Mouse (Mus musculus): ENCODE data around the gene Fcgr1. TPM values are rescaled to one million over a fixed set of nuclear protein-coding genes. Genes with fewer than 3 reads are reported as not detected.
"Not testable (repeated sequence)": the region's sequence is repeated elsewhere in the genome, so short reads cannot be mapped to it uniquely, and the experiment has no call there.

Fcgr1 gene
- polyA plus RNA-seq, 1 experiment from 2014 or later, result 1.9 TPM

DNA sequence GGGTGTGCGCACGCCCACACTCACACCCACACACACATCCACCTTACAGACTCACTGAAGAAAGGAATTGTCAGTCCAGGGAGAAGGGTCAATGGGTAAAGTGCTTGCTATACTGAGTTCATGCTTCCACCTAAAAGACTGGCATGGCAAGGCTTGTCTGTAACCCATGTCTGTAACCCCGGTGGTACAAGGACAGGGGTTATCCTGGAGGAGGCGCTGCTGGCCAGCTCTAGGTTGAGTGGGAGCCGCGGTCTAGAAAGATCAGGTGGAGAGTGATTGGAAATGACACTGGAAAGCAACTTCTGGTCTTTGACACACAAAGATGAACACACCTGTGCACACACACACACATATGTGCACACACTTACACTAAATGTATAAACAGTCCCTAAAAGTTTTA, 13.1 kb downstream of the Fcgr1 start:
- 56% methylated on average over 6 of the region's 6 CpGs for WGBS
- peaks cover 53% of the 10 kb centered on the region for H3K27me3 ChIP-seq (ENCODE audit: insufficient read depth, poor library complexity, severe bottlenecking)

DNA sequence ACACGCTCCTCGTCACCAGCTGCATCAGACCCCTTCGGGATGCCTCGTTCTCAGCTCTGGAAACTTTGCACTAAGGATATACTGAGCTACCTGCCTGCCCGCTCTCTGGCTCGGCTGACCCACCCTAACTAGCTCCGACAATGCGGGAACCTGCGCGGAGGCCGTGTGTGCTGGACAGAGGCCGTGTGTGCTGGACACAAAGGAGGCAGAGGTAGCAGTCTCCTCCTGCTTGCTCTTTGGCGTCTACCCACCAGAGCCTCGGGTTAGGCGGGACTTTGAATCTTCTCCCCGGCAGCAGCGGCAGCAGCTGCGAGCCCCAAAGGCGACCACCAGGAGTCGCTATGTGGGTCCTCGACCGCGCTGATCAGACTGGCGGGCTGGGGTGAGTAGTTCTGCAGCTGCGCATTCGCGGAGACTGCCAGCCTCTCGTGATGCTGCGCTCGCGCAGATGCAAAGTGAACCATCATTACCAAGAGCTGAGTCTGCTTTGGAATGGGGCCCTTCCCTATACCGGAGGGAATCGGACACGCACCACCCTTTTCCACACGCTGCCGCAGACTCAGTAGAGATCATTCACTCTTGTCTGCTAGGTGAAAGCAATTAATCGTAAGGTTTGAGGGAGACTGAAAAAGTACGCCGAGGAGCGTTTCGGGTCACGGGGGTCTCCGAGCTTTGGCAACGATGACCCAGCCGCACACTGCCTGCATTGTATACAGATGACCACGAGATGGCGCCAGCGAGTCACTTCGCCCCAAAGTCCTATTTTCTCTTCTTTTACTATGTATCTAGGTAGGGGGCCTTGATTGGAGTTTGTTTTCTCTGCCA, 15.8 kb downstream of the Fcgr1 start:
- peaks cover 27% of the 10 kb centered on the region for H3K27me3 ChIP-seq (ENCODE audit: insufficient read depth, poor library complexity, severe bottlenecking)
- peak overlapping the region; percentile 90 for H3K27ac ChIP-seq
- peaks cover 15% of the 10 kb centered on the region for H3K4me1 ChIP-seq (replicated peaks)
- no peaks in the 10 kb centered on the region for H3K9me3 ChIP-seq
- peak overlapping the region; percentile 62 for H3K4me3 ChIP-seq
- H3K36me3 ChIP-seq, result no peaks in the 10 kb centered on the region
- peak; percentile 96 for DNase-seq (ENCODE audit: low spot score)
- under 1% methylated on average over 49 of the region's 49 CpGs for WGBS

More for the DNA sequence above, 13.1 kb downstream of the Fcgr1 start:
- Histone ChIP-seq H3K27ac (no peak overlapping the region), H3K4me3 (no peak overlapping the region), H3K36me3 (no peaks in the 10 kb centered on the region), H3K4me1 (replicated peaks) (peaks cover 27% of the 10 kb centered on the region), H3K9me3 (no peaks in the 10 kb centered on the region)
- no peak for DNase-seq (ENCODE audit: low spot score)

- Histone ChIP-seq H3K27me3 (ENCODE audit: insufficient read depth, poor library complexity, severe bottlenecking) (peaks cover 21% of the 10 kb centered on the region), H3K36me3 (no peaks in the 10 kb centered on the region), H3K9me3 (no peaks in the 10 kb centered on the region), H3K27ac (peak overlapping the region; percentile 90), H3K4me3 (peak overlapping the region; percentile 62), H3K4me1 (replicated peaks) (peaks cover 15% of the 10 kb centered on the region)
- 14% methylated on average over 8 of the region's 8 CpGs for WGBS
- no peak for DNase-seq (ENCODE audit: low spot score)
Measured at GRCm38 (mm10) chr3:96277428-96277799, 16.4 kb downstream of the Fcgr1 start.

- H3K4me3 ChIP-seq, result no peak overlapping the region
- H3K27me3 ChIP-seq (ENCODE audit: insufficient read depth, poor library complexity, severe bottlenecking), result no peaks in the 10 kb centered on the region; the same call in 1 of the 2 replicates
- no peak overlapping the region for H3K27ac ChIP-seq
- H3K4me1 ChIP-seq (replicated peaks), result peaks cover 20% of the 10 kb centered on the region
- WGBS, result 88% methylated on average over 17 of the region's 17 CpGs
- H3K9me3 ChIP-seq, result no peaks in the 10 kb centered on the region
- DNase-seq (ENCODE audit: low spot score), result no peak
- no peaks in the 10 kb centered on the region for H3K36me3 ChIP-seq
Measured at GRCm38 (mm10) chr3:96273591-96274465, 19.9 kb downstream of the Fcgr1 start.

GRCm38 (mm10) chr3:96269511-96270474, 24.0 kb downstream of the Fcgr1 start, which contains the start of gene Hist2h2bb:
Gene Hist2h2bb (plus strand): TSS chr3:96269752.
- WGBS, result under 1% methylated on average over 45 of the region's 45 CpGs
- Histone ChIP-seq H3K36me3 (no peaks in the 10 kb centered on the region), H3K27ac (peak within 1 kb of the TSS; percentile 94), H3K4me1 (replicated peaks) (peaks cover 20% of the 10 kb centered on the region), H3K4me3 (peak within 1 kb of the TSS; percentile 66), H3K27me3 (ENCODE audit: insufficient read depth, poor library complexity, severe bottlenecking) (no peaks in the 10 kb centered on the region; the same call in 1 of the 2 replicates), H3K9me3 (no peaks in the 10 kb centered on the region)
- peak; percentile 92 for DNase-seq (ENCODE audit: low spot score)

DNA sequence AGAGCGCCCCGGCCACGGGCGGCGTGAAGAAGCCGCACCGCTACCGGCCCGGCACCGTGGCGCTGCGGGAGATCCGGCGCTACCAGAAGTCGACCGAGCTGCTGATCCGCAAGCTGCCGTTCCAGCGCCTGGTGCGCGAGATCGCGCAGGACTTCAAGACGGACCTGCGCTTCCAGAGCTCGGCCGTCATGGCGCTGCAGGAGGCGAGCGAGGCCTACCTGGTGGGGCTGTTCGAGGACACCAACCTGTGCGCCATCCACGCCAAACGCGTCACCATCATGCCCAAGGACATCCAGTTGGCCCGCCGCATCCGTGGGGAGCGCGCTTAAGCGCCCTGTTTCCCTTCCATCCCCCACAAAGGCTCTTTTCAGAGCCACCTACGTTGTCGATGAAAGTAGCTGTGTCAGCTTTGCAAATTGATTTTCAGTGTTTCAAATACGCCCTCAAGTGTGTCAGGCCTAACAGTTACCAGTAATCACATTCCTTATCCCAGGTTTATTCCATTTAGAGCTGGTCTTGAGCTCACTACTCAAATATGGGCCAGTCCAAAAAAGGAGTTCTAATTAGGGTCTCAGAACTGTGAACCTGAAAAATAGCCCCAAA, 24.9 kb downstream of the Fcgr1 start:
- H3K36me3 ChIP-seq; H3K27me3 ChIP-seq (ENCODE audit: insufficient read depth, poor library complexity, severe bottlenecking); H3K9me3 ChIP-seq: not testable (repeated sequence)
- Histone ChIP-seq H3K4me3 (peak overlapping the region; percentile 66), H3K27ac (peak overlapping the region; percentile 94), H3K4me1 (replicated peaks) (peaks cover 29% of the 10 kb centered on the region)
- DNase-seq (ENCODE audit: low spot score), result peak; percentile 46
- under 1% methylated on average over 20 of the region's 44 CpGs for WGBS

DNA sequence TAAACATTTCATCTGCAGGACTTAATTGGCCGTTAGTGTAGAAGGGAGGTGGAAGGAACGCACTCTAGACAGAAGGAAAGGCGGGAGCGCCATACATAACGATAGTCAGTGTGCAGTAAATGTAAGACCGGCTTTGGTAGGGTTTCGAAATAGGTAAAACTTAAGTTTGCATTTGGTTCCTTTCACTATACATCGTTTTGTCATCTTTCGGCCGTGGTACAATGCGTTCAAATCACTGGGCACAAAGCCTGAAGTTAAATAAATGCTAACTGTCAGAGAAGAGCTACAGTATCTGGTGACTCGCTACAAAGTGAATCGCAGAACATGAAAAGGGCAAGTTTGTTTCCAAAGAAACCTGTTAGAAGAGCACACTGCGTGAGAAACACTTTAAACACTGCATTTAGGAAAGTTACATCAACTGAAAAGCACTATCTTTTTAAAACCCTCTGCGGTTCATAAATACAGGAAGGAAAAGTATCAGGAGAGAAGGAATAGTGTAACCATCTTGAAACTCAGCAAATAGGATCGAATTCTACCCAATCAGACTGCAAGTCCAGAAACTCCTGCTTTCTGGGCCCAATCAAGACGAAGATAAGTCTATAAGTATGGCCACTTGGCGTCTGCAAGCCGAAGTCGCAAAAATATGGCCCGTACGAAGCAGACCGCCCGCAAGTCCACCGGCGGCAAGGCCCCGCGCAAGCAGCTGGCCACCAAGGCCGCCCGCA, 25.6 kb downstream of the Fcgr1 start, which contains the start of gene Hist2h3b:
Gene Hist2h3b, plus strand, starts transcription at position 604 of the 725 bp plus-strand sequence.
- Histone ChIP-seq H3K4me3 (peak within 1 kb of the TSS; percentile 66), H3K27ac (peak within 1 kb of the TSS; percentile 94), H3K36me3 (no peaks in the 10 kb centered on the region), H3K27me3 (ENCODE audit: insufficient read depth, poor library complexity, severe bottlenecking) (no peaks in the 10 kb centered on the region), H3K9me3 (no peaks in the 10 kb centered on the region), H3K4me1 (replicated peaks) (peaks cover 33% of the 10 kb centered on the region)
- WGBS, result 25% methylated on average over 30 of the region's 30 CpGs
- peak; percentile 82 for DNase-seq (ENCODE audit: low spot score)

GRCm38 (mm10) chr3:96267541-96267940, 26.2 kb downstream of the Fcgr1 start:
- Histone ChIP-seq H3K9me3 (no peaks in the 10 kb centered on the region), H3K36me3 (no peaks in the 10 kb centered on the region), H3K27me3 (ENCODE audit: insufficient read depth, poor library complexity, severe bottlenecking) (no peaks in the 10 kb centered on the region), H3K4me1 (replicated peaks) (peaks cover 38% of the 10 kb centered on the region), H3K27ac (peak overlapping the region; percentile 92), H3K4me3 (peak overlapping the region; percentile 49; the same call in 1 of the 2 replicates)
- 79% methylated on average over 4 of the region's 4 CpGs for WGBS
- no peak for DNase-seq (ENCODE audit: low spot score)

GRCm38 (mm10) chr3:96266132-96266710, 27.5 kb downstream of the Fcgr1 start:
- Histone ChIP-seq H3K36me3 (no peaks in the 10 kb centered on the region), H3K4me3 (no peak overlapping the region), H3K4me1 (replicated peaks) (peaks cover 51% of the 10 kb centered on the region), H3K27me3 (ENCODE audit: insufficient read depth, poor library complexity, severe bottlenecking) (no peaks in the 10 kb centered on the region), H3K9me3 (no peaks in the 10 kb centered on the region), H3K27ac (peak overlapping the region; percentile 92)
- no peak for DNase-seq (ENCODE audit: low spot score)
- WGBS, result 89% methylated on average over 8 of the region's 8 CpGs

DNA sequence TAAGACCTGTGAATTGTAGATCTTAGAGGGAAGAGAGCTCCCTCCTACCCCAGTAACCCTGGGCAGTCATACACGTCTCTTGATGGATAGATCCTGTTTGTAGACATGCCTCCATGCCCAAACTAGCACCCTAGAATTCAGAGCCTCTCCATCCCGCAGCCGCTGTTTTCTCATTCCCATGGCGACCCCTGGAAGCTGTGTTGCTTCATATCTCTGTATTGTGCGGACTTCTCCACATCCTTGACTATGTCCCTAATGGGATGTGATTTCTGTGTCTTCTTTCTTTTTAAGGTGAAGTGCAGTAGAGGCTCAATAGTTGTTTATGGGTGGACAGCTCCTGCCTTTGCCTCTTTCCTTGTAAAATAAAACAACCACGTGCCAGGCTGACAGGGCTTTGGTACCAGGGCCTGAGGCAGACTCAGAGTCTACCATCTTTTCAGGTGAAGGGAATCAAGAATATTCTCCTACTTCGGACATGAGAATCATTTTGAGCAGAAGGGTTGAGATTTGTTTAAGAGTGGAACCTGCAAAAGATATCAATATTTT, 29.3 kb downstream of the Fcgr1 start:
- DNase-seq (ENCODE audit: low spot score), result peak; percentile 29
- no peaks in the 10 kb centered on the region for H3K9me3 ChIP-seq
- no peaks in the 10 kb centered on the region for H3K36me3 ChIP-seq
- H3K4me1 ChIP-seq (replicated peaks), result peaks cover 47% of the 10 kb centered on the region
- no peaks in the 10 kb centered on the region for H3K27me3 ChIP-seq (ENCODE audit: insufficient read depth, poor library complexity, severe bottlenecking)
- peak overlapping the region; percentile 99 for H3K27ac ChIP-seq
- WGBS, result 72% methylated on average over 7 of the region's 7 CpGs
- H3K4me3 ChIP-seq, result peak overlapping the region; percentile 65

All from hindbrain, embryonic 10.5 days (tissue).